Mouse (Mus musculus): ENCODE results near the gene Nek11. TPM values are rescaled to one million over a fixed set of nuclear protein-coding genes. Genes with fewer than 3 reads are reported as not detected.

The Nek11 gene
- polyA plus RNA-seq (2015; fragmentation: Nextera tagmentation; extraction: Ambion mirVana) = 1.7 and 3.1 TPM in 2 replicates

DNA sequence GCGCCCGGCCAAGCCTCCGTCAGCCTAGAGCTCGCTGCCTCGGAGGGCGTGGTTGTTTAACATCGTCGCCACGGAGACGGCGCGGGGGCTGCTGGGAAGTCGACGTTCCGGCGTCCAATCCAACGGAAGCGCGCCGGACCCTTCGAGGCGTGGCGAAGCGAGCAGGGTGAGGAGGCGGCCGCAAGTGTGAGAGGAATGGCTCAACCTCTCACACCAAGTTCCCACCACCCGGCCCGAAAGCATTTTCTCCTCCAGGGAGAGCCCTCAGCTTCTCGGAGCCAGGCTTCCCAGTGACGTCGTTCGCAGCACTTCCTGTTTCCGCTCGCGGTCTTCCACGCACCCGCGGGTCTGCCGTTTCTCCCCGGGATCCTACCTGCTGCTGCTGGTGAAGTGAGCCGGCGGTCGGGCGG, at the start of gene Nek11, which contains the start of gene Aste1:
Gene Nek11, minus strand, starts transcription at position 307 of the 410 bp plus-strand sequence.
Gene Aste1, plus strand, starts transcription at position 175 of the 410 bp plus-strand sequence.
- Histone ChIP-seq H3K9ac (replicated peaks) (peak within 1 kb of the TSS; percentile 70), H3K4me2 (replicated peaks) (peak within 1 kb of the TSS; percentile 81), H3K4me1 (peaks cover 35% of the 10 kb centered on the region), H3K27me3 (no peaks in the 10 kb centered on the region; the same call in 1 of the 2 replicates), H3K36me3 (peaks cover 14% of the 10 kb centered on the region; the same call in 1 of the 2 replicates), H3K4me3 (peak within 1 kb of the TSS; percentile 88), H3K27ac (replicated peaks) (peak within 1 kb of the TSS; percentile 90), H3K9me3 (no peaks in the 10 kb centered on the region)
- under 1% methylated on average over 44 of the region's 44 CpGs for WGBS
- ATAC-seq (replicated peaks) = peak; percentile 97

DNA sequence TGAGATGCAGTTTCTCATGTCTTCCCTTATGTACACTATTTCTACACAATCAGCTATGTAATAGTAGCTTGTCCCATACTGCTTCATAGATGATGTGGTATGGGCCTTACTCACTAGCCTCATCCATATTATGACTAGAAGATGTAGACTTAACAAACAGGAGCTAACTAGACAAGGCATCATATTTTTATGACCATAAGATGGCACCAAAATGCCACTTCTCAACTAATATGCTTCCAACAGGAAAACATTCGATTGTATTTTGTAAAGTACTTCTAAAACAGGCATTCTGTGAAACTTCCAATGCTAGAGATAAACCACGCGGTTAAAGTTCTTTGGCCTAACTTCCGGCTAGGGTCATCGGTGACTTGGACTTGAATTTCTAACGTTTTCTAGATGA, 13.2 kb upstream of the Nek11 start:
- peaks cover 36% of the 10 kb centered on the region for H3K36me3 ChIP-seq
- no peak for ATAC-seq (replicated peaks)
- H3K4me3 ChIP-seq = no peak overlapping the region
- H3K4me2 ChIP-seq (replicated peaks) = no peak overlapping the region
- no peak overlapping the region for H3K9ac ChIP-seq (replicated peaks)
- no peaks in the 10 kb centered on the region for H3K27me3 ChIP-seq
- H3K27ac ChIP-seq (replicated peaks) = no peak overlapping the region
- no peaks in the 10 kb centered on the region for H3K4me1 ChIP-seq
- no peaks in the 10 kb centered on the region for H3K9me3 ChIP-seq
- WGBS = 94% methylated on average over 6 of the region's 6 CpGs

DNA sequence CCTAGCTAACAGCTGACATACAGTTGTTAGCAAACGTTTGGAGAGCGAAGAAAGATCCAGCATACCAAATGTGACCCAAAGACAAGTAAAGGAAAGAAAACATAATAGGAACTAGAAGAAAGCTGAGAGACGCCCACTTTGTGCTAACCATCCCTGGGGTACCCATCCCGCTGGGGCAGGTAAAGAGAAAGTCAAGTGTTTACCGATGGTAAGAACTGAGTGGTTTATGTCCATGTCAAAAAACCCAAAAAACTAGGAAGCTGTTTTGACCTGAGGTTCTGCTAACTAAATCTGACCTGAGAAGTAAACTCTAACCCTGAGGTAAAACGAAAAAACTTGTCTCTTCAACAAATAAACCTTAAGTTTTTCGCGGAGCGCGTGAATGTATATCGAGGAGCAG, 604 bp downstream of the Nek11 start:
- peak overlapping the region; percentile 70; the same call in 1 of the 2 replicates for H3K9ac ChIP-seq (replicated peaks)
- no peak overlapping the region for H3K27ac ChIP-seq (replicated peaks)
- peaks cover 14% of the 10 kb centered on the region; the same call in 1 of the 2 replicates for H3K36me3 ChIP-seq
- WGBS = 18% methylated on average over 11 of the region's 11 CpGs
- no peaks in the 10 kb centered on the region for H3K9me3 ChIP-seq
- peaks cover 30% of the 10 kb centered on the region for H3K4me1 ChIP-seq
- ATAC-seq (replicated peaks) = 0 out of 2 replicates have a peak, but pooled peaks have one; percentile 20
- peak overlapping the region; percentile 88 for H3K4me3 ChIP-seq
- H3K4me2 ChIP-seq (replicated peaks) = peak overlapping the region; percentile 81
- H3K27me3 ChIP-seq = no peaks in the 10 kb centered on the region; the same call in 1 of the 2 replicates

DNA sequence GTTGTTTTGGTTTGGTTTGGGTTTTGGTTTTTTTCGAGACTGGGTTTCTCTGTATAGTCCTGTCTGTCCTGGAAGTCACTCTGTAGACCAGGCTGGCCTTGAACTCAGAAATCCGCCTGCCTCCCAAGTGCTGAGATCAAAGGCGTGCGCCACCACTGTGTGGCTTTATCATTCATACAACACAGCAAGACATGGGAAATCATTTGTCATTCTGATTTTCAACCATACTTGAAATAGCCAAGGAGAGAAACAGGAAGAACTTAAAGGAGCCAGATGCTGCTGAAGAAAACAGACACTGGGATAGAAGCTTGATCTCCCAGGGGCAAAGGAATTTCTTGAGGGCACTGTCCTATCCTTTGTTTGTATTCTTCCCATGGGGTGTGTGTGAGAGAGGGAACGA, 4.7 kb downstream of the Nek11 start:
- ATAC-seq (replicated peaks) = no peak
- 73% methylated on average over 4 of the region's 5 CpGs for WGBS

DNA sequence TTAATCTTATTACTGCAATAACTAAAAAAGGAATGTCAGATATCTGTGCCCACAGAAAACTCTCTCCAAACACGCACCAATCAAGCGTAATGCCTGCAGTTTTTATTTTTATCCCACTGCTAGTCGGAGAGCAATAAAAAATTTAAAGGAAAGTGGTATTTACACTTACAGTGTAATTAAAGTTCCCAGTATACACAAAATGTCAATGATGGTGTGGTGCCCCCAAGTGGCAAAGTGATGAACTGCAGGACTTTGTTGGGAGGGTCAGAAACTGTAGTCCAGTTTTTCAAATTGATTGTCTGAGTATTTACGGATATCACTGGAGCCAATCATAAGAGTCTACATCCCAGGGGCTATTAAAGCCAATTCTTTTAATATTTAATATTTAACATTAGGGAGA, 6.0 kb downstream of the Nek11 start:
- Histone ChIP-seq H3K36me3 (no peaks in the 10 kb centered on the region), H3K4me1 (no peaks in the 10 kb centered on the region), H3K4me3 (no peak overlapping the region), H3K9me3 (no peaks in the 10 kb centered on the region), H3K9ac (replicated peaks) (no peak overlapping the region), H3K4me2 (replicated peaks) (no peak overlapping the region), H3K27me3 (no peaks in the 10 kb centered on the region; the same call in 1 of the 2 replicates), H3K27ac (replicated peaks) (no peak overlapping the region)
- ATAC-seq (replicated peaks) = no peak
- WGBS = 13% methylated on average over 4 of the region's 4 CpGs

More for the DNA sequence above, 4.7 kb downstream of the Nek11 start:
- Histone ChIP-seq H3K36me3 (no peaks in the 10 kb centered on the region), H3K4me2 (replicated peaks) (no peak overlapping the region), H3K4me1 (peaks cover under 1% of the 10 kb centered on the region; the same call in 1 of the 2 replicates), H3K27ac (replicated peaks) (no peak overlapping the region), H3K4me3 (no peak overlapping the region), H3K9me3 (no peaks in the 10 kb centered on the region), H3K9ac (replicated peaks) (no peak overlapping the region), H3K27me3 (no peaks in the 10 kb centered on the region; the same call in 1 of the 2 replicates)

DNA sequence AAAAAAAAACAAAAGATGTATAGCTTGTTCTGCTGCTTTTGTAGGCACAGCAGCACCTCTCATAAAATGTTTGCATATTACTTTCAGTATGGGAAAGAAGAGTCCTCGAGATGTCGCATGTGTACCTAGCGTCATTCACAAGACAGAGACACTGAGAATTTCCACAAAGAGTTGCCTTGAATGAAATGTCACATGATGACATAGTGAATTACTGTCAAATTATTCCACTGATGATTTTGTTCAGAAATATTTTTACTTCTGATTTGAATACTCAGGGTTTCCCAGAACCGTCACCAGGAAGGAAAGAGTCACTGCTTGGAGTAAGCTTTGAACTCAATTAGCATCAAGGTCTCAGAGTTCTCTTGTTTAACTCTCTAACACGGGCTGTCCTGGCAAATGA, 7.9 kb downstream of the Nek11 start:
- H3K4me1 ChIP-seq = no peaks in the 10 kb centered on the region
- 86% methylated on average over 5 of the region's 5 CpGs for WGBS
- no peak overlapping the region for H3K27ac ChIP-seq (replicated peaks)
- no peak overlapping the region for H3K9ac ChIP-seq (replicated peaks)
- no peak overlapping the region for H3K4me3 ChIP-seq
- no peaks in the 10 kb centered on the region for H3K9me3 ChIP-seq
- no peaks in the 10 kb centered on the region for H3K27me3 ChIP-seq
- no peak for ATAC-seq (replicated peaks)
- H3K36me3 ChIP-seq = no peaks in the 10 kb centered on the region
- no peak overlapping the region for H3K4me2 ChIP-seq (replicated peaks)

DNA sequence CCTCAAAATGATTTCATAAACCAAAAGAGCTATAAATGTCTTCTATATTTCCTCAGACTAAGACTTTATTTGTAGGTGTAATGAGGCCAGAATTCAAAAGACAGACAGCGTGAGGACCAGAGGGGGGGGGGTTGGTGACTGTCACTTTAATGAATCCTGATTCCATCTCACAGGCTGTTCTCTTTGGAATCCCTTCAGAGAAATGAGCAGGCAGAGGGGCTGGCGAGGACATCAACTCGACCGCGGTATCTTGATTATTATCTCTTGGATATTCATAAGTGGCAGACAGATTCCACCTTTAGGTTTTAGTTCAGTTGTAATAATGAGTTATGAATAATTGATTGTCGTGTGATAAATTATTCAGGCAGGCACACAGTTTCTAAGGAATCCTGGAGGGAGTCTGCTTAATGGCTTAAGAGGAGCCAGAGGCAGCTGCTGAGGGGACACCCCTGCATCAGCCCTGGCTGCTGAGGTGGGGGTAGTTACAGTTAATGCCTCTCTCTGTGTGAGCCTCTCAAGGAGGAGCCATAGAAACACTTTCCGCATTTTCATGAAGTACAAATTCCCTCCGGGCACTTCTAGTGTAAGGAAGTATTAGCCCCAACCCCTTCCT, 15.7 kb downstream of the Nek11 start:
- WGBS = 39% methylated on average over 8 of the region's 8 CpGs
- Histone ChIP-seq H3K9ac (replicated peaks) (no peak overlapping the region), H3K36me3 (no peaks in the 10 kb centered on the region), H3K4me3 (no peak overlapping the region), H3K27me3 (no peaks in the 10 kb centered on the region), H3K4me1 (peaks cover 24% of the 10 kb centered on the region), H3K9me3 (no peaks in the 10 kb centered on the region), H3K27ac (replicated peaks) (peak overlapping the region; percentile 34; the same call in 1 of the 2 replicates), H3K4me2 (replicated peaks) (no peak overlapping the region; the same call in 1 of the 2 replicates)
- ATAC-seq (replicated peaks) = peak; percentile 60; the same call in 1 of the 2 replicates

DNA sequence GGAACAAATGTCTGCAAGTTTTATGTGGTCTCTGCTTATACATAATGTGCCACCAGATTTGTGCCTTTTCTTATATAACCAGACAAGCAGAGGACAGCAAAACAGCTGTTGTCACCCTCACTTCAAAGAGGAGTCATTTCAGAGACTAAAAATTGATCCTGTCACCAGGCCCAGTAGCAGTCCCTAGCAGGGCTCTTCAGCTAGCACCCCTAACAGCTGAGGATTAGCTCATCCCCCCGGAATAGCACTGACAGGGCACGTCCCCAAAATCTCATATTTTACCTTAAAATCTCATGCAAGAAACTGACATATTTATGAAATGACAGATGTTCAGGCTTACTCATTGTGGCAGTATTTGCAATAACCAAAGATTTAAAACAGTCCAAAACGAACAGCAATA, 17.7 kb downstream of the Nek11 start:
- no peak overlapping the region for H3K4me3 ChIP-seq
- H3K27ac ChIP-seq (replicated peaks) = no peak overlapping the region
- 64% methylated on average over 3 of the region's 3 CpGs for WGBS

DNA sequence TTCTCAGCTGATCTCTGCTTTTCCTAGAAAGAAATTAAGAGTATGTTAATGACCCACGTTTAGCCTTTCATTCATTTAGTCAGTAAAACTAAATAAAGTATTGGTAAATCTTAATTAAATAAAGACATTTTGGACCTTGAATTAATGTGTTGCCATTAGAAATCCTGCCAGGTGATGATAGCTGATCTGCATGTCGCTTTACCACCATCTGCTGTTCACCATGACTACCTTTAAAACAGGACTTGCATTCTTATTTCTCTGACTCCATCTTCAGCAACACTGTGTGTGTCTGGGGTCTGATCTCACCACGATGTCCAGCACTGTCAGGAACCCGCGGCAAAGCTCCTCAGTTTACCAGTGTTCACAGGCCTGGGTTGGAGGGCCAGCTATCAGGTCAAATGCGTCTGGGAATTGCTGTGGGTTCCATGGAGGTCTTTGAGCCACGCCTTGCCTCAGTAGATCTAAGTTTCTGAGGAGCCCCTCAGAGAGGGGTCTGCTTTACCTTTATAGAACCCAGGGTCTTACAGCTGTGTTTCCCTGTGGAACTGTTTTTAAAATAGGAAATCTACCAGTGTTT, 18.3 kb downstream of the Nek11 start:
- no peak for ATAC-seq (replicated peaks)
- Histone ChIP-seq H3K4me1 (peaks cover 24% of the 10 kb centered on the region), H3K27me3 (no peaks in the 10 kb centered on the region), H3K9ac (replicated peaks) (no peak overlapping the region), H3K9me3 (no peaks in the 10 kb centered on the region), H3K27ac (replicated peaks) (no peak overlapping the region), H3K4me3 (no peak overlapping the region), H3K4me2 (replicated peaks) (no peak overlapping the region), H3K36me3 (no peaks in the 10 kb centered on the region)
- WGBS = 81% methylated on average over 7 of the region's 7 CpGs

More for the DNA sequence above, 17.7 kb downstream of the Nek11 start:
- Histone ChIP-seq H3K4me1 (peaks cover 24% of the 10 kb centered on the region), H3K27me3 (no peaks in the 10 kb centered on the region), H3K36me3 (no peaks in the 10 kb centered on the region), H3K9ac (replicated peaks) (no peak overlapping the region), H3K4me2 (replicated peaks) (no peak overlapping the region), H3K9me3 (no peaks in the 10 kb centered on the region)
- ATAC-seq (replicated peaks) = no peak

DNA sequence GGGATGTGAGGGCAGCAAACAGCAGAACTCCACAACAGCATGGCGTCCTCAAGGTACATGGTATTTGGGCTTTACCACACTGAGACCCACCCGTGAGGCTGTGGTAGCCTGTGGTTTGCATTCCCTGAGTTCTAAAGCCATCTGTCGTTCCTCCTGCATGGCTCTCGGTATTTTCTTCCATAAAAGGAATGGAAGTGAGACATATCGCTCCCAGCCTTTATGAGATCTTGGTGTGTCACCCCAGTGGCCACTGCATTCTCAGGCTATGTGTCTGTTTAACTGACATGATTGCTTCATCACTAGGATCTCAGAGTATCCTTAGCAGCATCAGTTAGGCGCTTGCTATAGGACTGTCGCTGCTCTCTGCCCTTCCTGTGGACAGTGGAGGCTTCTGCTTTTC, 18.9 kb downstream of the Nek11 start:
- 78% methylated on average over 7 of the region's 7 CpGs for WGBS
- no peak overlapping the region for H3K27ac ChIP-seq (replicated peaks)
- no peaks in the 10 kb centered on the region for H3K9me3 ChIP-seq

DNA sequence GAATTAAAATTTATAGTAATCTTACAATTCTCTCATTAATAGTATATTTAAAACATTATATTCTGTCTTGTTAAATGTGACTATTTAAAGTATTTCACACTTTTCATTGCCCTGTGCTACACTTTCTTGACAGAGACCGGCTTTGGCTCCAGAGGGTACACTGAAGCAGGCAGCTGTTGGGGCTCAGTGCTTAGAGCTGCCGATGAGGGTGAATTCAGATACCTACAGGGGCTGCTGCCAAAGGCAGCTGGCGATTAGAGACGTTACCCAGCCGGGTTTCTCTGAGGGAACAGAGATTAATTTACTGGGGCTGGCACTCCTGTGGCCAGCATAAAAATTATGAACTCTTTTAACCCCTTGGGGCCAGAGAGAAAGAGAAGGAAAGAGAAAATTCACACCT, 21.0 kb downstream of the Nek11 start:
- no peak overlapping the region for H3K9ac ChIP-seq (replicated peaks)
- no peak overlapping the region for H3K27ac ChIP-seq (replicated peaks)
- no peak for ATAC-seq (replicated peaks)
- 40% methylated on average over 5 of the region's 5 CpGs for WGBS
- H3K9me3 ChIP-seq = no peaks in the 10 kb centered on the region
- no peaks in the 10 kb centered on the region for H3K36me3 ChIP-seq
- no peak overlapping the region for H3K4me2 ChIP-seq (replicated peaks)
- peaks cover 16% of the 10 kb centered on the region for H3K4me1 ChIP-seq
- H3K4me3 ChIP-seq = no peak overlapping the region
- H3K27me3 ChIP-seq = no peaks in the 10 kb centered on the region

More for the DNA sequence above, 18.9 kb downstream of the Nek11 start:
- Histone ChIP-seq H3K4me1 (peaks cover 24% of the 10 kb centered on the region), H3K27me3 (no peaks in the 10 kb centered on the region), H3K4me2 (replicated peaks) (no peak overlapping the region), H3K9ac (replicated peaks) (no peak overlapping the region), H3K4me3 (no peak overlapping the region), H3K36me3 (no peaks in the 10 kb centered on the region)
- no peak for ATAC-seq (replicated peaks)

DNA sequence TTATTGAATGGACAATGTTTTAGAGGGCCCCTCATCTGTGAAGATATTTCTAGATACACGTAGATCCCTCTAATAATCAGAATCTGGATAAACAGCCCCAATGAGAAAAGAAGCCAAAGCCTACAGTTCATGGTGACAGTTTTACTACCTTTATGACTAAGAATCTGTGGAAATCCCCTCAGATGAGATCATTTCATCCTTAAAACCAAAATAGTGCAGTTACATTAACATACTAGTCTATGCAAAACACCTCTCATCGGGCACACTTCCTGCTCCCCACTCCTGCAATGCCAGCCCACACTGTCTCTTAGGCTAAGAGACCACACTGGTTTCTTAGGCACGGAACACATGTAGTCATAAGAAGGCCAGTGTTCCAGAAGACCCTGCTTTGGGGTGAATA, 26.7 kb downstream of the Nek11 start:
- no peak for ATAC-seq (replicated peaks)
- 85% methylated on average over 3 of the region's 3 CpGs for WGBS
- Histone ChIP-seq H3K4me2 (replicated peaks) (no peak overlapping the region), H3K4me1 (0 out of 2 replicates have a peak, but pooled peaks cover 3% of the 10 kb centered on the region), H3K9ac (replicated peaks) (no peak overlapping the region), H3K27me3 (no peaks in the 10 kb centered on the region), H3K36me3 (no peaks in the 10 kb centered on the region), H3K4me3 (no peak overlapping the region), H3K27ac (replicated peaks) (no peak overlapping the region), H3K9me3 (no peaks in the 10 kb centered on the region)
